Mouse (Mus musculus): ENCODE data around the gene Pla2g2d. TPM values are rescaled to one million over a fixed set of nuclear protein-coding genes. Genes with fewer than 3 reads are reported as not detected.

Gene Pla2g2d
- 0.43 TPM in 1 of 2 replicates, not detected in the other for polyA plus RNA-seq (2014; fragmentation: Nextera tagmentation; extraction: Ambion mirVana)

- Histone ChIP-seq H3K36me3 (ENCODE audit: control insufficient read depth, insufficient read depth, low read length) (no peaks in the 10 kb centered on the region), H3K4me2 (ENCODE audit: low read length) (no peak within 1 kb of the TSS), H3K4me1 (ENCODE audit: control insufficient read depth, insufficient read depth, low read length) (no peaks in the 10 kb centered on the region), H3K9ac (replicated peaks; ENCODE audit: low read length) (no peak within 1 kb of the TSS), H3K4me3 (replicated peaks; ENCODE audit: low read depth, low read length) (no peak within 1 kb of the TSS), H3K9me3 (ENCODE audit: control insufficient read depth, low read length) (no peaks in the 10 kb centered on the region), H3K27ac (replicated peaks; ENCODE audit: low read depth, low read length) (no peak within 1 kb of the TSS), H3K27me3 (ENCODE audit: control insufficient read depth, insufficient read depth, low read length) (no peaks in the 10 kb centered on the region)
- WGBS = 91% methylated on average over 6 of the region's 6 CpGs
- DNase-seq (no peak), ATAC-seq (ENCODE audit: low FRiP score, low TSS enrichment) (no peak)
Observed at GRCm38 (mm10) chr4:138775435-138775834, at the start of gene Pla2g2d. TSS of gene Pla2g2d (plus strand) at chr4:138775735.

GRCm38 (mm10) chr4:138725751-138726150 lies 49.8 kb upstream of the Pla2g2d start:
- peak overlapping the region; percentile 67 for H3K4me2 ChIP-seq (ENCODE audit: low read length)
- no peak overlapping the region for H3K4me3 ChIP-seq (replicated peaks; ENCODE audit: low read depth, low read length)
- H3K9ac ChIP-seq (replicated peaks; ENCODE audit: low read length) = no peak overlapping the region
- no peaks in the 10 kb centered on the region for H3K27me3 ChIP-seq (ENCODE audit: control insufficient read depth, insufficient read depth, low read length)
- no peaks in the 10 kb centered on the region for H3K36me3 ChIP-seq (ENCODE audit: control insufficient read depth, insufficient read depth, low read length)
- H3K9me3 ChIP-seq (ENCODE audit: control insufficient read depth, low read length) = no peaks in the 10 kb centered on the region
- 80% methylated on average over 5 of the region's 5 CpGs for WGBS
- no peak overlapping the region for H3K27ac ChIP-seq (replicated peaks; ENCODE audit: low read depth, low read length)
- ATAC-seq (ENCODE audit: low FRiP score, low TSS enrichment) (no peak), DNase-seq (no peak)
- peaks cover 14% of the 10 kb centered on the region for H3K4me1 ChIP-seq (ENCODE audit: control insufficient read depth, insufficient read depth, low read length)

- no peaks in the 10 kb centered on the region for H3K36me3 ChIP-seq (ENCODE audit: control insufficient read depth, insufficient read depth, low read length)
- H3K27me3 ChIP-seq (ENCODE audit: control insufficient read depth, insufficient read depth, low read length) = no peaks in the 10 kb centered on the region
- H3K9ac ChIP-seq (replicated peaks; ENCODE audit: low read length) = no peak overlapping the region
- no peak overlapping the region for H3K4me2 ChIP-seq (ENCODE audit: low read length)
- ATAC-seq (ENCODE audit: low FRiP score, low TSS enrichment) (no peak), DNase-seq (peak; percentile 54)
- H3K9me3 ChIP-seq (ENCODE audit: control insufficient read depth, low read length) = no peaks in the 10 kb centered on the region
- 23% methylated on average over 9 of the region's 9 CpGs for WGBS
- H3K27ac ChIP-seq (replicated peaks; ENCODE audit: low read depth, low read length) = no peak overlapping the region; the same call in 1 of the 2 replicates
- H3K4me3 ChIP-seq (replicated peaks; ENCODE audit: low read depth, low read length) = no peak overlapping the region
- peaks cover 14% of the 10 kb centered on the region for H3K4me1 ChIP-seq (ENCODE audit: control insufficient read depth, insufficient read depth, low read length)
Observed at GRCm38 (mm10) chr4:138729018-138729703, 46.4 kb upstream of the Pla2g2d start.

GRCm38 (mm10) chr4:138734105-138734504 lies 41.4 kb upstream of the Pla2g2d start:
- Histone ChIP-seq H3K4me1 (ENCODE audit: control insufficient read depth, insufficient read depth, low read length) (peaks cover 3% of the 10 kb centered on the region; the same call in 1 of the 2 replicates), H3K4me3 (replicated peaks; ENCODE audit: low read depth, low read length) (no peak overlapping the region), H3K36me3 (ENCODE audit: control insufficient read depth, insufficient read depth, low read length) (no peaks in the 10 kb centered on the region), H3K9me3 (ENCODE audit: control insufficient read depth, low read length) (no peaks in the 10 kb centered on the region), H3K27ac (replicated peaks; ENCODE audit: low read depth, low read length) (no peak overlapping the region), H3K9ac (replicated peaks; ENCODE audit: low read length) (no peak overlapping the region), H3K27me3 (ENCODE audit: control insufficient read depth, insufficient read depth, low read length) (no peaks in the 10 kb centered on the region), H3K4me2 (ENCODE audit: low read length) (no peak overlapping the region)
- 86% methylated on average over 7 of the region's 7 CpGs for WGBS
- DNase-seq (no peak), ATAC-seq (ENCODE audit: low FRiP score, low TSS enrichment) (no peak)

GRCm38 (mm10) chr4:138734863-138735262 lies 40.7 kb upstream of the Pla2g2d start:
- ATAC-seq (ENCODE audit: low FRiP score, low TSS enrichment) = no peak
- 97% methylated on average over 4 of the region's 4 CpGs for WGBS
- no peak for DNase-seq
- no peaks in the 10 kb centered on the region for H3K27me3 ChIP-seq (ENCODE audit: control insufficient read depth, insufficient read depth, low read length)
- H3K4me1 ChIP-seq (ENCODE audit: control insufficient read depth, insufficient read depth, low read length) = peaks cover 8% of the 10 kb centered on the region
- H3K9ac ChIP-seq (replicated peaks; ENCODE audit: low read length) = no peak overlapping the region
- H3K36me3 ChIP-seq (ENCODE audit: control insufficient read depth, insufficient read depth, low read length) = no peaks in the 10 kb centered on the region
- H3K4me2 ChIP-seq (ENCODE audit: low read length) = no peak overlapping the region
- no peaks in the 10 kb centered on the region for H3K9me3 ChIP-seq (ENCODE audit: control insufficient read depth, low read length)
- H3K4me3 ChIP-seq (replicated peaks; ENCODE audit: low read depth, low read length) = no peak overlapping the region
- H3K27ac ChIP-seq (replicated peaks; ENCODE audit: low read depth, low read length) = no peak overlapping the region

GRCm38 (mm10) chr4:138737031-138737430 lies 38.5 kb upstream of the Pla2g2d start, which contains the start of gene Ubxn10:
TSS of gene Ubxn10 (minus strand) at chr4:138737167.
- Histone ChIP-seq H3K27ac (replicated peaks; ENCODE audit: low read depth, low read length) (no peak within 1 kb of the TSS), H3K36me3 (ENCODE audit: control insufficient read depth, insufficient read depth, low read length) (no peaks in the 10 kb centered on the region), H3K9me3 (ENCODE audit: control insufficient read depth, low read length) (no peaks in the 10 kb centered on the region), H3K4me2 (ENCODE audit: low read length) (no peak within 1 kb of the TSS), H3K27me3 (ENCODE audit: control insufficient read depth, insufficient read depth, low read length) (no peaks in the 10 kb centered on the region), H3K4me3 (replicated peaks; ENCODE audit: low read depth, low read length) (no peak within 1 kb of the TSS), H3K9ac (replicated peaks; ENCODE audit: low read length) (no peak within 1 kb of the TSS), H3K4me1 (ENCODE audit: control insufficient read depth, insufficient read depth, low read length) (peaks cover 8% of the 10 kb centered on the region)
- WGBS = 73% methylated on average over 7 of the region's 7 CpGs
- DNase-seq (no peak), ATAC-seq (ENCODE audit: low FRiP score, low TSS enrichment) (no peak)

GRCm38 (mm10) chr4:138739136-138739851 lies 36.2 kb upstream of the Pla2g2d start:
- H3K36me3 ChIP-seq (ENCODE audit: control insufficient read depth, insufficient read depth, low read length) = no peaks in the 10 kb centered on the region
- WGBS = 13% methylated on average over 7 of the region's 7 CpGs
- DNase-seq = peak; percentile 56
- H3K4me1 ChIP-seq (ENCODE audit: control insufficient read depth, insufficient read depth, low read length) = peaks cover 8% of the 10 kb centered on the region
- no peak overlapping the region for H3K4me3 ChIP-seq (replicated peaks; ENCODE audit: low read depth, low read length)
- no peaks in the 10 kb centered on the region for H3K27me3 ChIP-seq (ENCODE audit: control insufficient read depth, insufficient read depth, low read length)
- H3K27ac ChIP-seq (replicated peaks; ENCODE audit: low read depth, low read length) = no peak overlapping the region
- no peak for ATAC-seq (ENCODE audit: low FRiP score, low TSS enrichment)
- H3K4me2 ChIP-seq (ENCODE audit: low read length) = no peak overlapping the region
- H3K9ac ChIP-seq (replicated peaks; ENCODE audit: low read length) = no peak overlapping the region
- no peaks in the 10 kb centered on the region for H3K9me3 ChIP-seq (ENCODE audit: control insufficient read depth, low read length)

- ATAC-seq (ENCODE audit: low FRiP score, low TSS enrichment) (no peak), DNase-seq (no peak)
- Histone ChIP-seq H3K9me3 (ENCODE audit: control insufficient read depth, low read length) (no peaks in the 10 kb centered on the region), H3K27ac (replicated peaks; ENCODE audit: low read depth, low read length) (no peak overlapping the region), H3K27me3 (ENCODE audit: control insufficient read depth, insufficient read depth, low read length) (no peaks in the 10 kb centered on the region), H3K9ac (replicated peaks; ENCODE audit: low read length) (no peak overlapping the region), H3K36me3 (ENCODE audit: control insufficient read depth, insufficient read depth, low read length) (no peaks in the 10 kb centered on the region), H3K4me2 (ENCODE audit: low read length) (no peak overlapping the region), H3K4me3 (replicated peaks; ENCODE audit: low read depth, low read length) (no peak overlapping the region), H3K4me1 (ENCODE audit: control insufficient read depth, insufficient read depth, low read length) (no peaks in the 10 kb centered on the region)
- WGBS = 77% methylated on average over 4 of the region's 4 CpGs
Observed at GRCm38 (mm10) chr4:138745884-138746283, 29.7 kb upstream of the Pla2g2d start.

- ATAC-seq (ENCODE audit: low FRiP score, low TSS enrichment) = no peak
- WGBS = 88% methylated on average over 9 of the region's 9 CpGs
Observed at GRCm38 (mm10) chr4:138746866-138747265, 28.7 kb upstream of the Pla2g2d start.

More at GRCm38 (mm10) chr4:138746866-138747265, 28.7 kb upstream of the Pla2g2d start:
- H3K4me3 ChIP-seq (replicated peaks; ENCODE audit: low read depth, low read length) = no peak overlapping the region
- H3K27ac ChIP-seq (replicated peaks; ENCODE audit: low read depth, low read length) = no peak overlapping the region
- no peaks in the 10 kb centered on the region for H3K36me3 ChIP-seq (ENCODE audit: control insufficient read depth, insufficient read depth, low read length)
- no peak overlapping the region for H3K4me2 ChIP-seq (ENCODE audit: low read length)
- no peaks in the 10 kb centered on the region for H3K9me3 ChIP-seq (ENCODE audit: control insufficient read depth, low read length)
- DNase-seq = no peak
- no peak overlapping the region for H3K9ac ChIP-seq (replicated peaks; ENCODE audit: low read length)
- no peaks in the 10 kb centered on the region for H3K4me1 ChIP-seq (ENCODE audit: control insufficient read depth, insufficient read depth, low read length)
- no peaks in the 10 kb centered on the region for H3K27me3 ChIP-seq (ENCODE audit: control insufficient read depth, insufficient read depth, low read length)
